Mouse (Mus musculus): ENCODE results near the gene Cacng3.

- no peak for TF ChIP-seq CTCF (IDR thresholded peaks at IDR 0.05; ENCODE audit: extremely low read depth, insufficient read length, insufficient replicate concordance, low read depth, low read length)
- no peak for TF ChIP-seq POLR2A (IDR thresholded peaks at IDR 0.05; ENCODE audit: low read depth, low read length)
These were observed 58.6 kb downstream of the Cacng3 start for GRCm38 (mm10) chr7:122728846-122729245.
